Mouse (Mus musculus): Measurements from ENCODE around the gene B4galt3. TPM values are rescaled to one million over a fixed set of nuclear protein-coding genes. Genes with fewer than 3 reads are reported as not detected.
A peak's percentile ranks its signal among the peaks of the same experiment; 100 is the strongest.
"Not testable (repeated sequence)": the region's sequence is repeated elsewhere in the genome, so short reads cannot be mapped to it uniquely, and the experiment has no call there.

Gene B4galt3
- polyA plus RNA-seq, 2 experiments from 2014 or later, result 56.0 to 93.6 TPM

- no peak for ATAC-seq
These were observed 16.4 kb downstream of the B4galt3 start for GRCm38 (mm10) chr1:171286517-171286916.

GRCm38 (mm10) chr1:171287136-171288081, 17.3 kb downstream of the B4galt3 start, which contains the start of gene Usp21:
TSS of gene Usp21 (minus strand) at chr1:171287991.
- peak; percentile 100 for ATAC-seq

GRCm38 (mm10) chr1:171288328-171288727, 18.2 kb downstream of the B4galt3 start:
- ATAC-seq, result no peak

- no peak for ATAC-seq
These were observed 23.2 kb downstream of the B4galt3 start for GRCm38 (mm10) chr1:171293351-171293750.

GRCm38 (mm10) chr1:171293906-171294297, 23.8 kb downstream of the B4galt3 start:
- no peak for ATAC-seq

- ATAC-seq, result peak; percentile 95
These were observed 24.4 kb downstream of the B4galt3 start, which contains the start of gene Ufc1 for GRCm38 (mm10) chr1:171294298-171295062. TSS of gene Ufc1 (minus strand) at chr1:171295024.

- ATAC-seq, result peak; percentile 19
These were observed 24.9 kb downstream of the B4galt3 start for GRCm38 (mm10) chr1:171295063-171295402.

- ATAC-seq, result no peak
These were observed 28.1 kb downstream of the B4galt3 start for GRCm38 (mm10) chr1:171298226-171298625.

- ATAC-seq, result not testable (repeated sequence)
These were observed 36.0 kb downstream of the B4galt3 start for GRCm38 (mm10) chr1:171306157-171306556.

GRCm38 (mm10) chr1:171309321-171309720, 39.2 kb downstream of the B4galt3 start:
- ATAC-seq, result no peak

GRCm38 (mm10) chr1:171319748-171320147, 49.6 kb downstream of the B4galt3 start:
- no peak for ATAC-seq

GRCm38 (mm10) chr1:171320151-171320550, 50.0 kb downstream of the B4galt3 start:
- no peak for ATAC-seq

GRCm38 (mm10) chr1:171321415-171321814, 51.3 kb downstream of the B4galt3 start:
- peak; percentile 81 for ATAC-seq

- no peak for ATAC-seq
These were observed 51.9 kb downstream of the B4galt3 start for GRCm38 (mm10) chr1:171322012-171322411.

GRCm38 (mm10) chr1:171325571-171325970, 55.4 kb downstream of the B4galt3 start:
- ATAC-seq, result no peak

Other genes with a start within 250 kb of the B4galt3 start
- gene Fcgr3, start 205.4 kb upstream of the B4galt3 start, polyA plus RNA-seq (2017; shearing (Covaris generic)), result not detected
- 1 to 10 TPM; 4.8 to 5.5 TPM for gene Cfap126, start 156.4 kb upstream of the B4galt3 start, polyA plus RNA-seq (2017; shearing (Covaris generic))
- 100 to 1,000 TPM; 135 to 150 TPM for gene Sdhc, start 119.7 kb upstream of the B4galt3 start, polyA plus RNA-seq (2017; shearing (Covaris generic))
- not detected for gene Mpz, start 119.6 kb upstream of the B4galt3 start, polyA plus RNA-seq (2017; shearing (Covaris generic))
- gene Pcp4l1, start 74.1 kb upstream of the B4galt3 start, polyA plus RNA-seq (2017; shearing (Covaris generic)), result not detected
- under 1 TPM; 0.15 to 0.54 TPM for gene Nr1i3, start 56.4 kb upstream of the B4galt3 start, polyA plus RNA-seq (2017; shearing (Covaris generic))
- 10 to 100 TPM; 24.0 to 48.7 TPM for gene Tomm40l, start 47.8 kb upstream of the B4galt3 start, polyA plus RNA-seq (2017; shearing (Covaris generic))
- under 1 TPM in 1 of 2 experiments, not detected in 1; 0.75 TPM for gene Apoa2, start 45.3 kb upstream of the B4galt3 start, polyA plus RNA-seq (2017; shearing (Covaris generic))
- gene Fcer1g, start 36.0 kb upstream of the B4galt3 start, polyA plus RNA-seq (2017; shearing (Covaris generic)), result 1 to 10 TPM; 1.8 to 3.5 TPM
- gene Adamts4, start 19.9 kb upstream of the B4galt3 start, polyA plus RNA-seq (2017; shearing (Covaris generic)), result under 1 TPM in 1 of 2 experiments, not detected in 1; 0.13 TPM
- 100 to 1,000 TPM; 115 to 119 TPM for gene Ndufs2, start 18.9 kb upstream of the B4galt3 start, polyA plus RNA-seq (2017; shearing (Covaris generic))
- 100 to 1,000 TPM in 1 of 2 experiments, 10 to 100 TPM in 1; 70.8 to 108 TPM for gene Ppox, start 10.9 kb downstream of the B4galt3 start, polyA plus RNA-seq (2017; shearing (Covaris generic))
- 10 to 100 TPM; 22.6 to 27.9 TPM for gene Usp21, start 17.7 kb downstream of the B4galt3 start, polyA plus RNA-seq (2017; shearing (Covaris generic))
- 10 to 100 TPM; 74.0 to 84.4 TPM for gene Ufc1, start 24.7 kb downstream of the B4galt3 start, polyA plus RNA-seq (2017; shearing (Covaris generic))
- 10 to 100 TPM; 36.8 to 43.8 TPM for gene Dedd, start 58.8 kb downstream of the B4galt3 start, polyA plus RNA-seq (2017; shearing (Covaris generic))
- 10 to 100 TPM; 31.7 to 40.3 TPM for gene Nit1, start 75.3 kb downstream of the B4galt3 start, polyA plus RNA-seq (2017; shearing (Covaris generic))
- 10 to 100 TPM; 69.6 to 75.8 TPM for gene Pfdn2, start 75.3 kb downstream of the B4galt3 start, polyA plus RNA-seq (2017; shearing (Covaris generic))
- under 1 TPM; 0.36 to 0.72 TPM for gene Klhdc9, start 90.5 kb downstream of the B4galt3 start, polyA plus RNA-seq (2017; shearing (Covaris generic))
- gene Nectin4, start 99.8 kb downstream of the B4galt3 start, polyA plus RNA-seq (2017; shearing (Covaris generic)), result under 1 TPM in 1 of 2 experiments, not detected in 1; 0.12 TPM
- 10 to 100 TPM; 74.7 to 90.4 TPM for gene Arhgap30, start 118.6 kb downstream of the B4galt3 start, polyA plus RNA-seq (2017; shearing (Covaris generic))
- gene Usf1, start 141.0 kb downstream of the B4galt3 start, polyA plus RNA-seq (2017; shearing (Covaris generic)), result 100 to 1,000 TPM in 1 of 2 experiments, 10 to 100 TPM in 1; 62.2 to 115 TPM
- gene Tstd1, start 148.5 kb downstream of the B4galt3 start, polyA plus RNA-seq (2017; shearing (Covaris generic)), result 10 to 100 TPM; 10.0 to 20.1 TPM
- 1 to 10 TPM in 1 of 2 experiments, under 1 TPM in 1; 0.16 to 1.1 TPM for gene F11r, start 167.2 kb downstream of the B4galt3 start, polyA plus RNA-seq (2017; shearing (Covaris generic))
- gene Alyref2, start 233.2 kb downstream of the B4galt3 start, polyA plus RNA-seq (2017; shearing (Covaris generic)), result 10 to 100 TPM; 10.5 to 11.7 TPM